Mouse (Mus musculus) bone marrow, adult 2 months (tissue): ENCODE measurements around the gene Tmem159.

Source experiments
- CTCF ChIP-seq: fragments of 200-500 bp; IDR thresholded peaks from 2 replicates; pipeline ENCODE4 v1.5.1; 2011; ENCODE audit warnings: low read length, control low read depth; ENCODE audit not compliant: control insufficient read depth, insufficient read depth
- POLR2A ChIP-seq: fragments of 200-500 bp; IDR thresholded peaks from 2 replicates; pipeline ENCODE4 v1.6.1; 2011; ENCODE audit warnings: low read depth, mild to moderate bottlenecking, control low read depth, low read length, borderline replicate concordance; ENCODE audit not compliant: control insufficient read depth

DNA sequence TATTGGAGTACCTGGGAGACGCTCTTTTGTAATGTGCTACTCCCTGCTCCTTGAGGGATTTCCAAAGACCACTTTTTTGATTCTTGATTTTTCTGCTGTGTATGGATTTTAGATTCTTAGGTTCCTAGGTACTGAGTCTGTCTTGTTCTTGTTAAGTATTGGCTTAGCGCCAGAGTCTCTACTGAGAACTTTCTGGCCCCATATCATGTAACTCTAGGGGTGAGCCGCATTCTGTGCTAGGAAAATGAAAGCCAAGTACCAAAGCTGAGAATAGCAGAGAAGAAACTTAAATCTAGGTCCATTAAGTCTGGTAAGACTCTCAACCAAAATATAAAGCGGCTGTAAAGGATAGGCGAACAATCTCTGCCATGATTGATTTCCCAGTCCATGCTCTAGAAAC is 14.8 kb downstream of the Tmem159 start:
- no peak for TF ChIP-seq CTCF
- TF ChIP-seq POLR2A = no peak
